Comparison of ENCODE assay signal across 18 mouse cellular contexts in genomic region chr1:71886903-71887302, GRCm38 (mm10).
DNase-seq lines count a peak whose midpoint lies in the region; ATAC-seq and TF ChIP-seq lines count a peak whose summit lies in the region.
"Had no signal": no experiment of that assay in that cellular context is flagged by ENCODE, and none has a peak within 500 bp of the region (broad histone marks: within the 10 kb centered on the region; RNA-seq: fewer than 3 reads in every experiment).

No protein-coding gene starts in this region.

- peak overlapping the region; percentile 35 for H3K4me2 ChIP-seq in intestine, postnatal 0 days (replicated peaks; ENCODE audit: low read depth)
- no peak overlapping the region for H3K4me2 ChIP-seq in kidney, embryonic 15.5 days
- no peak overlapping the region for H3K4me2 ChIP-seq in liver, embryonic 16.5 days (ENCODE audit: low read depth, low read length)
- H3K4me2 ChIP-seq in midbrain, postnatal 0 days (ENCODE audit: low read depth, low read length, poor library complexity, severe bottlenecking): no peak overlapping the region
- H3K4me2 ChIP-seq: hindbrain, embryonic 13.5 days; limb, embryonic 12.5 days; midbrain, embryonic 13.5 days had no signal

- H3K27ac ChIP-seq in intestine, postnatal 0 days (ENCODE audit: low read depth, low read length): no peak overlapping the region
- H3K27ac ChIP-seq in kidney, embryonic 15.5 days: no peak overlapping the region
- 0 out of 2 replicates have a peak overlapping the region, but pooled peaks have one; percentile 10 for H3K27ac ChIP-seq in limb, embryonic 10.5 days
- H3K27ac ChIP-seq in liver, embryonic 16.5 days (ENCODE audit: low read length): peak overlapping the region; percentile 62
- H3K27ac ChIP-seq in midbrain, postnatal 0 days (ENCODE audit: low read depth, low read length): no peak overlapping the region
- H3K27ac ChIP-seq in heart, embryonic 10.5 days: no peak overlapping the region
- H3K27ac ChIP-seq: hindbrain, embryonic 13.5 days; layer of hippocampus, adult 2 months; left cerebral cortex, adult 2 months; limb, embryonic 12.5 days; midbrain, embryonic 13.5 days had no signal

- no peak for DNase-seq in limb, embryonic 10.5 days (ENCODE audit: low spot score)
- DNase-seq in midbrain, postnatal 0 days (ENCODE audit: low spot score): no peak
- no peak for DNase-seq in heart, embryonic 10.5 days (ENCODE audit: low spot score)
- DNase-seq in layer of hippocampus, adult 9-11 months: no peak
- DNase-seq in cerebellum, adult 8-10 months: no peak
- DNase-seq: cerebellum, adult 9-11 months; gastrocnemius, postnatal 25 days; heart, postnatal 10 days; thymus, postnatal 14 days had no signal

- no peak for TF ChIP-seq CTCF in intestine, postnatal 0 days (IDR thresholded peaks at IDR 0.05; ENCODE audit: low read depth)
- no peak for TF ChIP-seq CTCF in midbrain, postnatal 0 days (IDR thresholded peaks at IDR 0.05)

- no peak overlapping the region for H3K9ac ChIP-seq in intestine, postnatal 0 days (ENCODE audit: low read depth, low read length)
- H3K9ac ChIP-seq in kidney, embryonic 15.5 days: no peak overlapping the region
- H3K9ac ChIP-seq in liver, embryonic 16.5 days (ENCODE audit: low read depth, low read length): no peak overlapping the region
- H3K9ac ChIP-seq in midbrain, postnatal 0 days (replicated peaks; ENCODE audit: low read length, poor library complexity, severe bottlenecking): no peak overlapping the region
- H3K9ac ChIP-seq: hindbrain, embryonic 13.5 days; limb, embryonic 12.5 days; midbrain, embryonic 13.5 days had no signal

- peak; percentile 54 for ATAC-seq in intestine, postnatal 0 days
- peak; percentile 90 for ATAC-seq in kidney, embryonic 15.5 days (replicated peaks; ENCODE audit: low FRiP score)
- ATAC-seq in liver, embryonic 16.5 days (ENCODE audit: low read depth): peak; percentile 90
- no peak for ATAC-seq in midbrain, postnatal 0 days (ENCODE audit: low FRiP score)
- ATAC-seq: lung, postnatal 0 days; midbrain, embryonic 13.5 days had no signal

- H3K27me3 ChIP-seq in intestine, postnatal 0 days (replicated peaks; ENCODE audit: control insufficient read depth, insufficient read depth, low read length): no peaks in the 10 kb centered on the region
- no peaks in the 10 kb centered on the region for H3K27me3 ChIP-seq in kidney, embryonic 15.5 days
- no peaks in the 10 kb centered on the region for H3K27me3 ChIP-seq in limb, embryonic 10.5 days (ENCODE audit: low read depth, poor library complexity, severe bottlenecking)
- no peaks in the 10 kb centered on the region for H3K27me3 ChIP-seq in liver, embryonic 16.5 days (ENCODE audit: control insufficient read depth, insufficient read depth, low read depth, low read length)
- no peaks in the 10 kb centered on the region for H3K27me3 ChIP-seq in midbrain, postnatal 0 days (ENCODE audit: insufficient read depth, low read length)
- no peaks in the 10 kb centered on the region for H3K27me3 ChIP-seq in heart, embryonic 10.5 days (ENCODE audit: insufficient read depth, poor library complexity, severe bottlenecking)
- H3K27me3 ChIP-seq: hindbrain, embryonic 13.5 days; limb, embryonic 12.5 days; midbrain, embryonic 13.5 days had no signal

- 48% methylated on average over 6 of the region's 6 CpGs for WGBS in intestine, postnatal 0 days
- 65% methylated on average over 6 of the region's 6 CpGs for WGBS in kidney, embryonic 15.5 days
- 90% methylated on average over 6 of the region's 6 CpGs for WGBS in limb, embryonic 10.5 days
- WGBS in liver, embryonic 16.5 days (ENCODE audit: insufficient replicate concordance): 56% methylated on average over 6 of the region's 6 CpGs
- 94% methylated on average over 6 of the region's 6 CpGs for WGBS in midbrain, postnatal 0 days
- 83% methylated on average over 6 of the region's 6 CpGs for WGBS in heart, embryonic 10.5 days

- H3K36me3 ChIP-seq in intestine, postnatal 0 days (ENCODE audit: control insufficient read depth, insufficient read depth): no peaks in the 10 kb centered on the region
- no peaks in the 10 kb centered on the region for H3K36me3 ChIP-seq in kidney, embryonic 15.5 days
- no peaks in the 10 kb centered on the region for H3K36me3 ChIP-seq in limb, embryonic 10.5 days
- H3K36me3 ChIP-seq in liver, embryonic 16.5 days (ENCODE audit: control insufficient read depth, insufficient read depth): no peaks in the 10 kb centered on the region
- H3K36me3 ChIP-seq in midbrain, postnatal 0 days (ENCODE audit: insufficient read depth, low read length): no peaks in the 10 kb centered on the region
- no peaks in the 10 kb centered on the region for H3K36me3 ChIP-seq in heart, embryonic 10.5 days
- H3K36me3 ChIP-seq: hindbrain, embryonic 13.5 days; limb, embryonic 12.5 days; midbrain, embryonic 13.5 days had no signal

- no peak overlapping the region for H3K4me3 ChIP-seq in intestine, postnatal 0 days (ENCODE audit: low read depth, low read length)
- H3K4me3 ChIP-seq in kidney, embryonic 15.5 days (replicated peaks): no peak overlapping the region
- no peak overlapping the region for H3K4me3 ChIP-seq in limb, embryonic 10.5 days
- no peak overlapping the region for H3K4me3 ChIP-seq in liver, embryonic 16.5 days (ENCODE audit: low read depth, low read length)
- no peak overlapping the region for H3K4me3 ChIP-seq in midbrain, postnatal 0 days (ENCODE audit: low read depth, low read length)
- H3K4me3 ChIP-seq in heart, embryonic 10.5 days: no peak overlapping the region
- H3K4me3 ChIP-seq: hindbrain, embryonic 13.5 days; layer of hippocampus, adult 2 months; left cerebral cortex, adult 2 months; limb, embryonic 12.5 days; midbrain, embryonic 13.5 days had no signal

- no peaks in the 10 kb centered on the region for H3K9me3 ChIP-seq in intestine, postnatal 0 days (ENCODE audit: control insufficient read depth)
- no peaks in the 10 kb centered on the region for H3K9me3 ChIP-seq in kidney, embryonic 15.5 days (replicated peaks)
- H3K9me3 ChIP-seq in limb, embryonic 10.5 days (replicated peaks): no peaks in the 10 kb centered on the region
- no peaks in the 10 kb centered on the region for H3K9me3 ChIP-seq in liver, embryonic 16.5 days (replicated peaks; ENCODE audit: control insufficient read depth, low read length)
- no peaks in the 10 kb centered on the region for H3K9me3 ChIP-seq in midbrain, postnatal 0 days (ENCODE audit: low read length)
- no peaks in the 10 kb centered on the region for H3K9me3 ChIP-seq in heart, embryonic 10.5 days
- H3K9me3 ChIP-seq: hindbrain, embryonic 13.5 days; limb, embryonic 12.5 days; midbrain, embryonic 13.5 days had no signal

- H3K4me1 ChIP-seq in intestine, postnatal 0 days (replicated peaks; ENCODE audit: control insufficient read depth, insufficient read depth, low read length): peaks cover 7% of the 10 kb centered on the region
- H3K4me1 ChIP-seq in kidney, embryonic 15.5 days: peaks cover 12% of the 10 kb centered on the region
- peaks cover 11% of the 10 kb centered on the region for H3K4me1 ChIP-seq in limb, embryonic 10.5 days
- no peaks in the 10 kb centered on the region; the same call in 1 of the 2 replicates for H3K4me1 ChIP-seq in liver, embryonic 16.5 days (ENCODE audit: control insufficient read depth, low read depth, low read length)
- no peaks in the 10 kb centered on the region for H3K4me1 ChIP-seq in midbrain, postnatal 0 days (ENCODE audit: insufficient read depth, low read length)
- peaks cover 9% of the 10 kb centered on the region; the same call in 1 of the 2 replicates for H3K4me1 ChIP-seq in heart, embryonic 10.5 days
- H3K4me1 ChIP-seq: midbrain, embryonic 13.5 days had no signal

Comparison
In these comparisons a context has a peak if more than half of its experiments do, and no peak if none do; other contexts are left out.
1. H3K27ac ChIP-seq: peak in limb, embryonic 10.5 days (single experiment) and liver, embryonic 16.5 days (single experiment); none in intestine, postnatal 0 days (single experiment), kidney, embryonic 15.5 days (single experiment), midbrain, postnatal 0 days (single experiment) and heart, embryonic 10.5 days (single experiment).